Mouse (Mus musculus): ENCODE results near the gene Dnah8.

DNA sequence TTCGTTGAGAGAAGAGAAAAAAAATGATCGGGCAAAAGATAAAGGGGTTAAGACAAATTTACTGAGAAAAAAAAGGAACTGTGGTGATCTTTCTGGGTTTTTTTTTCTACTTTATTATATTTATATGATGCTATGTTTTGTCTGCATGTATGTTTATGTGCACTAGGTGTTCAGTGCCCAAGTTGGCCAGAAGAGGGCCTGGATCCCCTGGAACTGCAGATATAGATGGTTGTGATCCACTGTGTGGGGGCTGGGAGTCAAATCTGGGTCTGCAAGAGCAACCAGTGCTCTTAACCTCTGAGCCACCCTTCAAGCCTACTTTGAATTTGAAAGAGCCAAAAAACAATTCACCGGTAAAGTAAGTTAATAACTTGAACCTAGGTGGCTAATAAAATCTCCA, 256.2 kb downstream of the Dnah8 start:
- TF ChIP-seq CTCF (IDR thresholded peaks at IDR 0.05; ENCODE audit: borderline replicate concordance, insufficient read depth, low read depth, low read length): no peak
- no peak for TF ChIP-seq POLR2A (IDR thresholded peaks at IDR 0.05; ENCODE audit: borderline replicate concordance, insufficient read depth, low read length)
